Mouse (Mus musculus): Measurements from ENCODE around the gene Xdh.
A peak's percentile ranks its signal among the peaks of the same experiment; 100 is the strongest.

Gene Xdh

GRCm38 (mm10) chr17:73942268-73942962 lies 7.6 kb downstream of the Xdh start:
- no peak for DNase-seq (ENCODE audit: low read depth, low spot score)

GRCm38 (mm10) chr17:73941816-73942215 lies 8.2 kb downstream of the Xdh start:
- no peak for DNase-seq (ENCODE audit: low read depth, low spot score)

DNA sequence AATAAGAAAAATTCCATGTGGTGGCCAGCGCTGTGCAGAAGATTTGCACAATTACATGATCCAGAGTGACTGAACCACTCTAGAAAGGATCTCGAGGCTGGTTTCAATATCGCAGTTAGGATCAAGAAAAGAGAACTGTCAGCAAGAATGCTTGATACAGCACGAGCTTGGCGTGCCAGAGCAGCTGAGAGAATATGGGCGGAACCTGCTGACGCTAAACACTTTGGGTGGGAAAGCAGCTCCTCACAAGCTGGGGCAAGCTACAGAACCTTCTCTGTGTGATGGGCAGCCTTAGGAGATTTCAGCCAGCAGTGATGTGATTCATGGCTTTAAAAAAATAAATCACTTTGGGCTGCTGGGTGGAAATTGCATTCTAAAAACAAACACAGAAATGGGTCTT lies 12.9 kb downstream of the Xdh start:
- no peak for DNase-seq (ENCODE audit: low read depth, low spot score)

DNA sequence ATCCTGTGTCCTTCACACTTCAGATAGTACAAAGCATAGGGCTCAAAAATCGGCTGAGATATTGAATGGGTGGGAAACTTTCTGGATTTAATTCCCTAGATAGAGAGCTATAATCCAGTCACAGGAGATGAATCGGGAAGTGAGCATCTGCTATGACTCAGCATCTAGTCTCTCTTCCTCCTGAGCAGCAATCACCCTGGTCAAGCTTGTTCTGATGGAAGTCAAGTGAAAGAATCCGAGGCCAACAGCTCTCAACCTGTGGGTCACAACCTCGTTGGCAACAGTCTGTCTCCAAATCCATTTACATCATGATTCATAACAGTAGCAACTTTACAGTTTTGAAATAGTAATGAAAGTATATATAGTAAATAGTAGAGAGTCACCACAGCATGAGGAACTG lies 14.8 kb downstream of the Xdh start:
- DNase-seq (ENCODE audit: low read depth, low spot score), result no peak

DNA sequence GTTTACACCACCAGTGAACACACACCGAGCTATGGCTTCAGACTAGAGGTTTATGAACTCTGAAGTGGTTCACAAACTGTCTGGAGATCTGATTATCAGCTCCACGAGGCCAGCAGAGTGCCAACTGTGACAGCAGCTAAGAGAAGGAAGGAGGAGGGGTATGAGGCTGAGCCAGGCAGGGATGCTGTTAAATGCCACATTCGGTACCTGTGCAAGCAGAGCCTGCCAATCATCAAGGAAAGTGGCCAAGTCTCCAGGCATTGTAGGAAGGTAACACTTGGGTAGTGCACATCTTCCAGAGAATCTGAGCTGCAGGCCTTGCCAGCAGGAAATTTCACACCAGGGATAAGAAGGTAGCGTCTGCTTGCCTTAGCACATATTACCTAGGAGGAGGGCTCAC lies 15.7 kb downstream of the Xdh start:
- DNase-seq (ENCODE audit: low read depth, low spot score), result no peak

GRCm38 (mm10) chr17:73933616-73934015 lies 16.4 kb downstream of the Xdh start:
- no peak for DNase-seq (ENCODE audit: low read depth, low spot score)

GRCm38 (mm10) chr17:73932497-73933059 lies 17.4 kb downstream of the Xdh start:
- no peak for DNase-seq (ENCODE audit: low read depth, low spot score)

GRCm38 (mm10) chr17:73919520-73919919 lies 30.5 kb downstream of the Xdh start:
- DNase-seq (ENCODE audit: low read depth, low spot score), result no peak

GRCm38 (mm10) chr17:73918944-73919381 lies 31.0 kb downstream of the Xdh start:
- no peak for DNase-seq (ENCODE audit: low read depth, low spot score)

GRCm38 (mm10) chr17:73918138-73918537 lies 31.9 kb downstream of the Xdh start:
- DNase-seq (ENCODE audit: low read depth, low spot score), result no peak

- peak; percentile 11 for DNase-seq (ENCODE audit: low read depth, low spot score)
These were observed 32.3 kb downstream of the Xdh start for GRCm38 (mm10) chr17:73917713-73918112.

DNA sequence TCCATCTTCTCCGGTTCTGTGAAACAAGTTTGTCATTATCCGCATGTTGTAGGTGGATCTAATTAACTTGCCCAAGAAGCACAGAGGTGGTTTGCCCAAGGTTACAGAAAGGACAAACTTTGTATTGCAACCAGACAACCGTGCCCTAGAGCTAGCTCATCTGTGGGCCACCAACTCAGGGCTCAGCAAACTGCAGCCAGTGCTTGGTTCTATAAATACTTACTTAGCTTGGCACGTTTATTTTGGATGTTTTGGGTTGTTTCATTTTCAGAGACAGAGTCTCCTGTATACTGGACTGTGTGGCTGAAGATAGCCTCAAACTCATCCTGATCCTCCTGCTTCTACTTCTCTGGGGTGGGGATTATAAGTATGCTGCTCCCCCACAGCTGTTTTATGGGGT lies 35.3 kb downstream of the Xdh start:
- no peak for DNase-seq (ENCODE audit: low read depth, low spot score)

DNA sequence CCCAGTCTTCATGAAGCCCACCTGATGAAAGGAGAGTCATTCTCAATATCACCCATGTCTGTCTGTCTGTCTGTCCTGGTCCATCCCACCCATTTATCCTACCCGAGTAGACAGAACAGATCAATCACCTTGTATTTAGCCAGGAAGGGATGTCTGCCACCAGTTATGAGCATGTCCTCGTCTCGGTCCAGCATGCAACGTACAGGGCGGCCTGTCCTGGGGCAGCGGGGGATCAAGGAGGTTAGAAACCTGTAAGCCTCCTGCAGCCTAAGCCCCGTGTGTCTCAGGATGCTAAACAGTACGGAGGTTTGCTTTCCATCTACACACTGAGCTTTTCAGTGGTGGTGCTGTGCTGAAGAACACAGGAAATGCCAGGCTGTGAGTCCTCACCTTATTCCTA lies 43.9 kb downstream of the Xdh start:
- no peak for DNase-seq (ENCODE audit: low read depth, low spot score)

DNA sequence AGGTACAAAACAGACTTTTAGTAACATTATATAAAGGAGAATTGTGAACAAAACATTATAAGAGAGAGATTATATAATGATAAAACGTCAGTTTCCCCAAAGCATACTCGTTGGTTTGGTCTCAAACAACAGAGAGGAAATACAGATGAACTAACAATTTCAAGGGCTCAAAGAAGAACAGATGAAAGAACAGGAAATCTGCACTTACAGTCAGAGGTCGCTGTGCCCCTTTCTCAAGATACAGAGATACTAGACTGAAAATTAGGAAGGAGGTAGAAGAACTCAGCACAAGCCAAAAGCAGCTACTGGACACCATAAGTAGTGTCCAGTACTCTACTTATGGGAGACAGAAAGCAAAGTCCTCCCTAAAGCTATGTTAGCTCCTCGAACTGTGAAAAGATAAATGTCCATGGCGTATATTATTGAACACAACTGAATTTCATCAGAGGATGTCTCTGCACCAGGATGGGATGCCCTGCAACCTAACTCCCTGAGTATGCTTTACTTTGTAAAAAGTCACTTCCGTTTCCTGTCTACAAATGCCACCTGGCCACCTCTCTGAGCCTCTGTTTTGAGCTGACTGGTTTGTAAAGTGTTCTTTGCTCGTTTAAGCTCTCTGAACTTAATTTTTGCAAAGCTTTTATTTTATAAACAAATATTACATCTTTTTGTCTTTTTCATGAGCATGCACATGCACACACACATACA lies 44.8 kb downstream of the Xdh start:
- no peak for DNase-seq (ENCODE audit: low read depth, low spot score)

- DNase-seq (ENCODE audit: low read depth, low spot score), result no peak
These were observed 46.9 kb downstream of the Xdh start for GRCm38 (mm10) chr17:73903121-73903520.

GRCm38 (mm10) chr17:73902234-73902636 lies 47.8 kb downstream of the Xdh start:
- DNase-seq (ENCODE audit: low read depth, low spot score), result no peak

GRCm38 (mm10) chr17:73894399-73894798 lies 55.6 kb downstream of the Xdh start:
- no peak for DNase-seq (ENCODE audit: low read depth, low spot score)

- DNase-seq (ENCODE audit: low read depth, low spot score), result no peak
These were observed 56.2 kb downstream of the Xdh start for GRCm38 (mm10) chr17:73893822-73894221.

- DNase-seq (ENCODE audit: low read depth, low spot score), result no peak
These were observed 56.8 kb downstream of the Xdh start for GRCm38 (mm10) chr17:73893207-73893606.

GRCm38 (mm10) chr17:73891590-73891989 lies 58.4 kb downstream of the Xdh start:
- no peak for DNase-seq (ENCODE audit: low read depth, low spot score)

GRCm38 (mm10) chr17:73886071-73886785 lies 63.8 kb downstream of the Xdh start:
- no peak for DNase-seq (ENCODE audit: low read depth, low spot score)

GRCm38 (mm10) chr17:73883332-73883731 lies 66.7 kb downstream of the Xdh start:
- DNase-seq (ENCODE audit: low read depth, low spot score), result no peak
